Mouse (Mus musculus): ENCODE measurements around the gene Mx1.

DNA sequence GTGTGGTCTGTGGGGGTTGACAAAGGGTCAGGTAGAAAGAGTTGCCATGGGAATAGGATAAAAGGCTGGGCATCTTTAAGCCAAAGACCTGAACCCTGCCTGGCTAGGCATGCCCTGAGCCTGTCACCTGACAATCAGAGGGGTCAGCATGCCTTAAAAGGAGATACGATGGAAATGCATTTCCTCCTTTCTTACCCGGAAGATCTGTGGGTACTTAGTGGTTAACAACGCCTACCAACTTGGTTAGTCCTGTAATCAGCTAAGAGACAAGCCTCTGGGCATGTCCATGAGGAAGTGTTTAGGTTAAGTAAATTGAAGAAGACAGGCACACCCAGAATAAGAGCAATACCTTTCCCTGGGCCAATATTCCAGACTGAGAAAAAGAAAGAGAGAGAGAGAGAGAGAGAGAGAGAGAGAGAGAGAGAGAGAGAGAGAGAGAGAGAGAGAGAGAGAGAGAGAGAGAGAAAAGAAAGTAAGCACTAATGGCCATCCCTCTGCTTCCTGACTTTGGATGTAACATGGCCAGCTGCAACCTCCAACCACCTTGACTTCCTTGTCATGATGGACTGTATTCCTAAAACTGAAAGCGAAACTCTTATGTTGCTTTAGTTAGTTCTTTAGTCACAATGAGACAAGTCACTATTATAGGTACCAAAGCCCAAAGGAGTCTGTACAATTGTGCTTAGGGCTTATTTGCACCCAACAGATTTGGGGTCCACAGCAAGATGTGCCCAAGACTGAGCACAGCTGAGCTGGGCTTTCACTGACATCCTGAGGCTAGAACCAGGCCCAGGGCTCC, 5.5 kb upstream of the Mx1 start:
- no peak for TF ChIP-seq EP300 (IDR thresholded peaks at IDR 0.05; ENCODE audit: low read depth)
- no peak for TF ChIP-seq CTCF (IDR thresholded peaks at IDR 0.05; ENCODE audit: low read depth)
